Mouse (Mus musculus) heart, postnatal 0 days (tissue): ENCODE data around the gene Gtf2h3.

Experiments used
- CTCF ChIP-seq: IDR thresholded peaks from 2 replicates; pipeline ENCODE4 v1.5.1; 2016; ENCODE audit warnings: antibody characterized with exemption, control low read depth, low read depth
- EP300 ChIP-seq: IDR thresholded peaks from 2 replicates; pipeline ENCODE4 v1.6.1; 2016; ENCODE audit warnings: antibody characterized with exemption, low read depth

DNA sequence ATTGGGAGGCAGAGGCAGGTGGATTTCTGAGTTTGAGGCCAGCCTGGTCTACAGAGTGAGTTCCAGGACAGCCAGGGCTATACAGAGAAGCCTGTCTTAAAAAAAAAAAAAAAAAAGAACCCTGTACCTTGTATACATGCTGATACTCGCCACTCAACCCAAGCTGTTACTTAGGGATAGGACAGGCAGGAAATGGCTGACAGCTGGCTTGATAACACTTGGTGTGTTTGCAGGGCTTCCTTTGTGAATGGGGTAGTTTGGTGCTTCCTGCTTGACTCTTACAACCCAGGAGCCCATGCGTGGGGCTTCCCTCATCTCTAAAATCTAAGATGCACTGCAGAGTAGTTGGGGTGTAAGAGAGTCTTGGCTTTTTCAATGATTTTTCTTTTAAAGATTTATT lies 54.5 kb downstream of the Gtf2h3 start:
- TF ChIP-seq EP300 = no peak
- no peak for TF ChIP-seq CTCF
